Mouse (Mus musculus) frontal cortex, adult (tissue): ENCODE results near the gene 4931406C07Rik.
"Not testable (repeated sequence)": the region's sequence is repeated elsewhere in the genome, so short reads cannot be mapped to it uniquely, and the experiment has no call there.

Experiments used
- ATAC-seq: cut with Nextera tagmentation; 2 replicates; pipeline ENCODE4 v1.9.2; 2017; ENCODE audit warnings: mild to moderate bottlenecking, moderate library complexity, mixed read lengths; ENCODE audit not compliant: low TSS enrichment

Gene 4931406C07Rik

DNA sequence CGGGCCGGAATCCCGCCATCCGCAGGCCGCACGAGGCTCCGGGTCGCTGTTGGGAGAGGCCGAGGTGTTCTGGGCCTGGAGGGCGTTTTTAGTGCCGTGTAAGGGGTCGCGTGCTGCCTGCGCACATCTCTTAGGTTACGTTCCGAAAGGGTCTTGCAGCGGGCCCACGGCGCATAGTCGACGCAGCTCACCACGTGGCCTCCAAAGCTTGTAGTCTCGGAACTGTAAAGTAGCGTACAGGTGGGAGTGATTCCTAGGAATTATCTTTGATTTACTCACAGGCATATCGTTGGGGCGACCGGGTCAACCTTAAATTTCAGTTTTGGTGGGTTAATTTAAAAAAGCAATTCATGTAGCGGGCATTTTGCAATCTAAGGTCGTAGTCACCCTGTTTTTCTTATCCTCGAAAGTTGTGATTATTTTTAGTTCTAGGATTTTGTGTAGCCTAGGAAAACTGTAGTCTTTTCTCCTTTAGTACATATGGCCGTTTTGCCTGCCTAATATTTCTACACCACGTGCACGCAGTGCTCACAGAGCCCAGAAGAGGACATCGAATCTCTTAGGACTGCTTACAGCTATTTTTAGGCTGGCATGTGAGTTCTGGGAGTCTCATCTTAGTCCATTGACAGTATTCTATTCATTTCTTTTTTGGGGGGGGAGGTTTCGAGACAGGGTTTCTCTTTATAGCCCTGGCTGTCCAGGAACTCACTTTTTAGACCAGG, at the start of gene 4931406C07Rik:
Gene 4931406C07Rik (minus strand): TSS at position 51 of the 722 bp plus-strand sequence.
- ATAC-seq: peak; percentile 63

DNA sequence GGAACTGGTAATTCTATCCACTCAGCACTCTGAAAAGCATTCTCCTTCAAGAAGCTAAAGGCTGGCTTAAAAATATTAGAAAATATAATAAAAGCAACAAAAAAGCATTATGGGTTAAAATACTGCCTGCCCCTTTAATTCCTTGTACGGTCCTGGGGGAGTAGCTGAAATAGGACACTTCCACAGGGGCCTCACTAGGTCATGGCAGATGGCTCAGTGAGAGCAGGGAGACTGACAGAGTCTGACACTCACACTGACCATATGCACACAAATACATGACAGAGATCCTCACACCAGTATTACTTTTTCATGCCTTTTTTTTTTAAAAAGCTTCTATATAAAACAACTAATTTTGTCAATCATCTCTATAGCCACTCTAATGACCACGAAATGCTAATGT, 43.7 kb upstream of the 4931406C07Rik start:
- no peak for ATAC-seq

DNA sequence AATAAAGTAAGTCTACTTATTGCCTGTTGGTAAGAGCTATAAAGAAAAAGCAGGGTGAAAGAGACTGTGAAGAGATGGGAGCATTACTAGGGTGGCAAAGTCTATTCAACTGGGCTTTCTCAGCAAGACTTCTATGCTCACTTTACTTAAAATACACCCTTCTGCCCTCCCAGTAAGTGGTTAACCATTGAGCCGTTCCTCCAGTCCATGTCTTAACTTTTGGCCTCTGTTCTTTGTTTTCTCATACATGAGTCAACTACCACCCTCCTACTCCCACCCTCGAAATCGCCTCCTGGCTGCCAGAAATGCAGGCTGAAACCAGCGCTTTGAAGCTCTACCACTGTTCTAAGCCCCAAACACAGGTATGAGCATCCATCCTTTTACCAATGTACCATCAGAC, 31.5 kb upstream of the 4931406C07Rik start:
- ATAC-seq: no peak

DNA sequence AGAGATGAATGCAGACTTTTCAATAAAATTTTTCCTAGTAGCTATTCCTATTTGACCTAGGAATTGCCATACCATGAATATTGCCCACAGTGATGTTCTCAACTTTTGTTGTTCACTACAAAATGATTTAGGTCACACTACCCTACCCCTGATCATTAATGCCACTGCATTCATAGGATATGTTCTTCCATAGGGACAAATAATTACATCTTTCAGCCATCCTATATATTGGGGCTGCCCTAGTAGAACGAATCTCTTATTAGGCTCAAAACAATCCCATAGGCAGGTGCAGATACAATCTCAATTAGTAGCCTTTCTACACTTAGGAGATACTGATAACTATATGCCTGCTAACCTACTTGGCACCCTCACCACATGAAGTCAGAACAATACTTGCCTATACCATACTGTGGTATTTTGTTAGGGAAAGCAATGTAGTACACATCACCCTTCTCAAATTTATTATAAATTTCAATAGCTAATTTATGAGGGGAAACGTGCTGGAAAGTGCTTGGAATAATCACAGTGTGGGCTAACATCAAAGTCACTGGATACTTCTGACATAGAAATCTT, 12.0 kb upstream of the 4931406C07Rik start:
- ATAC-seq: no peak

DNA sequence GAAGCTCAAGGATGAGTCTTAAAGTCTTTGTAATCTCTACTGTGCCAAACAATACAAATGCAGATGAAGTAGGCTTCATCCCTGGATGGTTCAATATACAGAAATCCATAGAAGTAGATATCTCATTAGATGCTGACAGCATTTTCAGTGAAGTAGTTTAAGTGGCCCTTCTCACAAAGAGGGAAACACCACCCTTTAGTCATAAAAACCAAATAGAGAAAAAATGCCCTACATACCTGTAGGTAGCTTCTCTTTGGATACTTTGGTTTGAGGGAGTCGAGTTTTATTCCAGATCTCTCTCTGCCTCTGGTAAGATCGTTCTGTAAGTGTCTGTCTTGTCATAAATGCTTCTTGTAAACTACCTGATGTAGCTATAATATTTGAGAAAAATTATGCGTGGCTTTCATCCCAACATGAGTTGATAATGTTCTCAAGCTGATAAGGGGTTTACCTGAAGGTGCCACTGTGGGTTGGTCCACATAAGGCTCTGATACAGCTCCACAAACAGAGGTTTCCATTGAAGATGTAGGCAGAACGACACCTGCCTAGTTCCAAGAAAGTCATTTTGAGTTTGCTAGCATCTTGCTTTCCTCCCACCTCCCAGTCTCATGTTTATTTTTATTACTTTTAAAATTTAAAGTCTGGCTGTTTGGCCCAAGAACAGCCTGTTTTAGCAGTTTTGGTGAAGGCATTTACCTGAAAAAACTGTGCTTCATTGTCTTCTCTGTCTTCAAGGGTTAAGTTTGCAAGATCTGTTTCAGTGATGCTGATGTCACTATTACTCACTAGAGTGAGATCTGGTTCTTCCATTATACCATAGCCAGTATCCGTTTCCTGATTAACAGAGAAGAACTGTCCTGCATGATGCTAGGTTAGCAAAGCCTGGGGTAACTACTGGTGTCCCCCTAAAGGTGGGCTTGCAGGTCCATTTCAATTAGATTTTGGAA, 11.2 kb upstream of the 4931406C07Rik start:
- peak; percentile 18; the same call in 1 of the 2 replicates for ATAC-seq

DNA sequence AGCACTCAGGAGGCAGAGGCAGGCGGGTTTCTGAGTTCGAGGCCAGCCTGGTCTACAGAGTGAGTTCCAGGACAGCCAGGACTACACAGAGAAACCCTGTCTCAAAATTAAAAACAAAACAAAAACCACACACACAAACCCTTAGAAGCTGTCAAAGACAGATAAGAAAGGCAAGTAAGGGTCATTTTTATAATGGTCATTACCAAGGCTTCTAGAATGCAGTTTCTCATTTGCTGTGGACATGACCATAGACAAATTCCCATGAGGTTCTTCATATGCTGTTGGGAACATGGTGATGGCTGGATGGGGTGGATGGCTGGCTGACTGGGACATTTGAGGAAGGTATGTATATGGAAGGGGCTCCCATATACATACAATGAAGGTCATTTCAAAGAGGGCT, 10.0 kb upstream of the 4931406C07Rik start:
- not testable (repeated sequence) for ATAC-seq

DNA sequence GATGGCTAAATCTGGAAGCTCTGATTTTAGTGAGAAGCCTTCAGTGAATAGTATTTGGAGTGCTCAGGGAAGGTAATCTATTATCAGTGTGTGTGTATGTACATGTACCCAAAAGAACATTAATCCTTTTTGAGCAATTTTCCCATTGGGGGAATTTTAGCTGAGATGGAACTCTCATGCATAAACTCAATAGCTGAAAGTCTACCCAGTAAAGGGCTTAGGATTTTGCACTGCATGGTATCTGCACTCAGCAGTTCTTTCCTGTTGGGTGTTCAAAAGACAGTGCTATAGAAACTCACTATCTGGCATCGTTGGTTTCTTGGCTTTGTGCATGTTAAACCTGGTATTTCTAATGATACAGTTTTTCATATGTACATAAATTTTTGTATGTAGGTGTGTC, 8.4 kb upstream of the 4931406C07Rik start:
- ATAC-seq: no peak

DNA sequence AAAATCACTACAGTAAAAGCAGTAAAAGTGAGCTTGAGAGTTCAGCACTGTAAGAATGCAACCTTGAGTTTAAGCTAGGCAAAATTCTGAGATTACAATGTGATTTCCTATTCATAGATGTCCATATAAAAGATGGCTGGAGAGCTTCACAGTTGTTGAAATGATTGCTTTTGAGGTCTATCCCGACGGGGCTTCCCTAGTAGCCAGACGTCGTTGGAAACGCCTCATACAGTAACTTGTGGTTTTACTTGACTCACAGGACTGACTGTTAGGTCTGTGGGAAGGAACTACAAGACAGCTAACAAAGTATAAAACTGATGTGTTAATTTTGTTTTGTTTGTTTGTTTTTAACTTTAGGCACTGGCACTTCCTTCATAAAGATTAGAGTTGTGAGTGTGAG, 7.4 kb upstream of the 4931406C07Rik start:
- no peak for ATAC-seq

DNA sequence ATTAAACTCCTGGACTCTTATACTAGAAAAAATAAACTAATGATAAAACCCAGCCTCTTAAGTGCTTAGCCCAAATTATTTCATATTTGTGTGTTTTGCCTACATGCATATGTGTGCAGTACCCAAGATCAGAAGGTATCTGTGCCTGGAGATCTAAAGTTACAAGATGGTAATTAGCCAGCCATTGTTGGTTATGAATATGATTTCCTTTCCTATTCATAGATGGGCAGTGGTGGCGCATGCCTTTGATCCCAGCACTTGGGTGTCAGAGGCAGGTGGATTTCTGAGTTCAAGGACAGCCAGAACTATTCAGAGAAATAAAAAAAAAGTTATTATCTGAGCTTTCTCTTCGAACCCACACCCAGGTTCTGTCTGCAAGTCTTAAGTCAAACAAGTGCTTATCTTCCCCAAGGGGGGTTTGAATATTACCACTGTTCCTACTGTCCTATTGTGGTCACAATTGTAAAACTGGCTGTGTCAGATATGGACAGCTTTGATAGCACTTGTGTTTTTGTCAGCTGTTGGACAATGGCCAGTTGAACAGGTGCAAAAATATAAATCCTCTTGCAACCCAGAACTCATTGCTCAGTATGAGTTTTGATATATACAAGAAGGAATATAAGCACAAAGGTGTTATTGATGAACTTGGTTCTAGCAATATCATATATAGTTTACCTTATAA, 5.9 kb upstream of the 4931406C07Rik start:
- no peak for ATAC-seq

DNA sequence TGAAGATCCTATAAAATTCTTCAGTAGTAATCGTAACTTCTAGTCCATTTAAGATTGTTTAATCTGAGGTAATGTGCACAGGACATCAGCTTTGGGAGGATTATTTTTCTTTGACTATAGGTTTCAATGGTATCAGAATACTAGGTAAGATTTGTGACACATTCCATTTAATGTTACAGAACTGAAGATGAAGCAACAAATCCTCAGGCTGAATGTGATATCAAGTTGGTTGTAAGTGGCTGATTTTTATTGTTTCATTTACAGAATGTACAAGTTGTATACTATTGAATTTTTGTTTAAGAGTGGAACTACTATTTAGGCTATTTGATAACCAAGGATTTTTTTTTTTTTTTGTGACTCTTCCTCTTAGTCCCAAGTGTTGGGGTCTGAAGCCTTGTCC, 3.9 kb upstream of the 4931406C07Rik start:
- ATAC-seq: no peak

DNA sequence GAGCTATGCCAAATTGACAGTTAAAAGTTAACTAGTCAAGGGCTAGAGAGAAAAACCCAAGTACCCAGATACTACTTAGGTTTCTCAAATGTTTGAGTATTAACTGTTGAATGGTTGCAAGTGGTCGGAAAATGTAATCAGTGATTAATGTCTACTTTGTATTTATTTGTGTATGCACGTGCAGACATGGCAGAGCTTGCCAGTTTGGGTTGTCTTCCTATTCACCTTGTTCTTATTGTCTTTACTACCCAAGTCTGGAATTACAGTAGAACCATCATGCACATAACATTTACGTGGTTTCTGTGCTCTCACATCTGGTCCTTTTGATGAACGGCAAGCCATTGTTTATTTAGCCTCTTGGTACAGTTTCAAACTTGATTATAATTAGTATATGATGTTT, 3.2 kb upstream of the 4931406C07Rik start:
- no peak for ATAC-seq

DNA sequence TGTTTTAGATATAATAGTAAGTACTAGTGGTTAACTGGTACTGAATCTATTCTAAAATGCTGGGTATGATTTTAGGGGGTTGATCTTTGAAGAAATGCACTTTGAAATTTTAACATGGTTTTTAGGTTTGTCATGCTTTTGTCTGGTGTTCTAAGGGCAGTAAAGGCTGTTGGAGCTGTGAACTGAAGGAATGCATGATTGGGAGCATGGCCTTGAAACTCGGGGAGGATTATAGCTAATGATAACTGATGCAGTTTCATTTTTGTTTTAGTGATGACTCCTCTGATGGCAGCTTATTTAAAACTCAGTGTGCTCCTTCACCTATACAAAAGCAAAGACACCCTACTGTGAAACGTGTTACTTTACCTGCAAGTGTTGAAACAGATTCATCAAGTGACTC, 2.0 kb upstream of the 4931406C07Rik start:
- ATAC-seq: no peak

DNA sequence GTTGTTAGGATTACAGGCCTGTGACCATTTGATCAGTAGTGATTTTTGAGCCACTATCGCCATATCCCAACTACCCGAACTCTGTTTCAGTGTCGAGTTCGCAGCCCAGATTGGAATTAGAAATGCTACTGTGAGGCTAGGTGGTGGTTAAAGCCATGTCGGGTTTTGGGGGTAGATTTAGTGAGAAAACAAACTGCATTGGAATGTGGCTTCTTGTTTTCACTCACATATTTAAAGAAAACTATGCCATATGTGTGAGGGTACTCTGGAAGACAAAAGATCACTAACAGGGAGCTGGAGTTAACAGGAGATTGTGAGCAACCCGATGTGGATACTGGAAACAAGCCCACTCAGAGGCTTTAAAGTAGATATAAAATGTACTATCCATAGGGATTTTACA, 1.0 kb upstream of the 4931406C07Rik start:
- ATAC-seq: no peak

DNA sequence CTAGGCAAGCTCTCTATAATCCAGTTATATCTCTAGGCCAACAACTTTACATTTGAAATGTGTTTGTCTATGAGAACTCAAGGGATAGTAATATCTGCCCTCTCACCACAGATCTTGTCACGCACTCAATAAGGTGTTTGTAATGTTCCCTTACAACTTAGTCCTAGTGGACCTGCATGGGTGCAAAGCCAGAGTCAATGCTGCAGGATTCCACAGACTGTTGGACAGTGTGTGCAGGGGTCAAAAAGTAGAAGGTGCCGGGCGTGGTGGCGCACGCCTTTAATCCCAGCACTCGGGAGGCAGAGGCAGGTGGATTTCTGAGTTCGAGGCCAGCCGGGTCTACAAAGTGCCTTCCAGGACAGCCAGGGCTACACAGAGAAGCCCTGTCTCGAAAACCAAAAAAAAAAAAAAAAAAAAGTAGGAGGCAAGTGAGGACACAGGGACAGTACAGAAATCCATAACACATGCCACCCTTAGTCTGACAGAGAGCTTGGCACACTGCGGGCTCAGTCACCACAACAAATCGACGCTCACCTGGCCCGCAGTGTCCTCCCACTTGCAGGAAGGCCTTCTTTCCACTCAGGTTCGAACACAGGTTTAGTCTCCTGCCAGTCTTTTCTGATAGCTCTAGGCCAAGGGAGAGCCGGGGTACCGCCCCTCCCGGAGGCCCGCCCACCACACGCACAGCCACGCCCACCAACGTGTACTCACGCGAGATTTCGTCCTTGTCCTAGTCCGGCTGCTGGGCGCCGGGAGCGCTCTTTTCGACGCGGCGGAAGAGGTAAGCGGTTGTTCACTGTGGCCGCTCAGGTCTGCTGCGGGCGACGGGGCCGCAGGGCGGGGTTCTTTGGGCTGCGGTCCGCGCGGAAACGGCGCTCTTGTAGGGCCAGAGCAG, 498 bp downstream of the 4931406C07Rik start, which contains the start of gene Taf1d:
Gene Taf1d (plus strand): TSS at position 712 of the 895 bp plus-strand sequence.
- peak; percentile 97 for ATAC-seq

DNA sequence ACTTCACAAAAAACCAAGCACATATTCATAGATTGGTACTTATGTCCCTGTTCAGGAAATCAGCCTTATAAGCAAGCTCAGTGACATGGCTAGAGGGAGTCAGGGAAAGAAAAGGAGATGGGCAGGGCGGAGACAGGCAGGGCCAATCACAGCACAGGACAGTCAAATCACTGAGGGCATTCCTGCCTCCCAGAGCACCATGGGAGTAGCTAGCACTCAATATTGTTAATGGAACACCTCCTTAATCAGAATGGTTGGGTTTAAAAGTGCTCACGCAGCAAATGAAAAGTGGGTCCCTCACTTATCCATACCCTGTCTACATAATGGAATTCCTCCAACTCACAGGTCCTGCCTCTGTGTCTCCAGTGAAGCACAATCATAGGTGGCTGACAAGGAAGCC, 3.4 kb downstream of the 4931406C07Rik start:
- ATAC-seq: no peak

DNA sequence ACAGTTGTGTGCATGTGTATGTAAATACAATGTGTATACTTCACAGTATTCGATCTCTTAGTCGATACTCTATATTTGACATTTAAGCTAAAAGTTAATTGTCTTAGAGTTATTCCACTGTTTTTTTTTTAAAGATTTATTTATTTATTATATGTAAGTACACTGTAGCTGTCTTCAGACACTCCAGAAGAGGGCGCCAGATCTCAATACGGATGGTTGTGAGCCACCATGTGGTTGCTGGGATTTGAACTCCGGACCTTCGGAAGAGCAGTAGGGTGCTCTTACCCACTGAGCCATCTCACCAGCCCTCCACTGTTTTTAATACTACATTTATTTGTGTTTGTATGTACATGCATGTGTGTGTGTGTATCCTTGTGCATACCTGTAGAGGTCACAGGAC, 4.2 kb downstream of the 4931406C07Rik start:
- ATAC-seq: not testable (repeated sequence)

DNA sequence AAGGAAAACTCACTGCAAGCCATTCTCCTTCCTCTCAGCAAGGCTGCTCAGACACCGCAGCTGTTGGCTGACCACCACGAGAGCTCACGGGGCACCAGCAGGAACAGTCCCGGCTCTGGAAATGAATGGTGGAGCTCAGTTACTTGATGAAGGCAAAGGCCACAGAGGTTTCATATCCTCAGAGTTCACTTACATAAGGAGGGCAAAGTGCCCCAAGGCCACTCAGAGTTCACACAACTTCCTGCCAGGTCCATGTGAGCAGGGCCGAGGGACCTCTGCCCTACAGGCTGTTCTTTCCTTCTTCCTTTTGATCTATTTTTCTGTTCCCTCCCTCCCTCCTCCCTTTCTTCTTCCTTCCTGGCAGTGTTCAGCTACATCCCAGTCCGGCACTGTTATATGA, 4.8 kb downstream of the 4931406C07Rik start:
- no peak for ATAC-seq

DNA sequence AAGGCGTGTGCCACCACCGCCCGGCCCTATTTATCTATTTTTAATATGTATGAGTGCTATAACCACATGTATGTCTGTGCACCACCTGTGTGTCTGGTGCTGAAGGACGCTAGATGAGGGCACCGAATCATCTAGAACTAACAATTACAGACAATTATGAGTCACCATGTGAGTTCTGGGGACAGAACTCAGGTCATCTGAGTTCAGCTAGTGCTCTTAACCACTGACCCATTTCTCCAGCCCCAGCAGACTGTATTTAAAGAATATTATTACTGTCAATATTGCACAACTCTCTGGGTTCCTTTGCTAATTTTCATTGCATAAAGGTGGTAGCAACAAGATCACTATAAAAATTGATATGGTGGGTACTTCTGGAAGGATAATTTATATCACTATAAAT, 6.2 kb downstream of the 4931406C07Rik start:
- ATAC-seq: no peak

DNA sequence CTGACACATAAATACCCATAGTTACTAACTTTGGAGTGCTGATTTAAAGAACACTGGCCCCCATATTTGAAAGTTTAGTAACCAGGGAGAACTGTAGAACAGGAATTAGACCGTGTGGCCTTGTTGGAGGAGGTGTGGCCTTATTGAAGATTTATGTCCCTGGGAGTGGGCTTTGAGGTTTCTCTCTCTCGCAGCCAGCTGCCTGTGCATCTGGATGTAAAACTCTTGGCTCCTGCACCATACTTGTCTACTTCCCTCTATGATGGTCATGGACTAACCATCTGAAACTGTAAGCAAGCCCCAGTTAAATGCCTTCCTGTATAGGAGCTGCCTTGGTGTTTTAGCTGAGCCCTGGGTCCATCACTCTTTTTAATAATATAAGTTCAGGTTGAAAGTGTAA, 7.8 kb downstream of the 4931406C07Rik start:
- ATAC-seq: no peak

DNA sequence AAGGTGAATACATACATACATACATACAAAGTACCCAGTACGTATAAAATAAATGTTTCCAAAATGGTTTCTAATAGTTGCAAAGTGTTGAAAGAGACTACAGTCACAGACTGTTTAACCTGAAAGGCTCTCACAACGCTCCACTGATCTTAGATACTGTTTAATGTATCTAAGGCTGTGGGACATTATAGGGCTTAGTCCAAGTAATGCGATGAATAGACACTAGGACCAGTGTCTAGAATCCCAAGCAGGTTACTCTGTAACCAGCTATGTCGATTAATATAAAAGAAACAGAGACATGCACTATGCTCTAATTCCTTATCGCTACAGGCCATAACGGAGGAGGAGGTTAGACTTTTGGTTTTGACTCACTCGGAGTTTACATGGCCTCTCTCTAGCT, 9.1 kb downstream of the 4931406C07Rik start:
- ATAC-seq: no peak

DNA sequence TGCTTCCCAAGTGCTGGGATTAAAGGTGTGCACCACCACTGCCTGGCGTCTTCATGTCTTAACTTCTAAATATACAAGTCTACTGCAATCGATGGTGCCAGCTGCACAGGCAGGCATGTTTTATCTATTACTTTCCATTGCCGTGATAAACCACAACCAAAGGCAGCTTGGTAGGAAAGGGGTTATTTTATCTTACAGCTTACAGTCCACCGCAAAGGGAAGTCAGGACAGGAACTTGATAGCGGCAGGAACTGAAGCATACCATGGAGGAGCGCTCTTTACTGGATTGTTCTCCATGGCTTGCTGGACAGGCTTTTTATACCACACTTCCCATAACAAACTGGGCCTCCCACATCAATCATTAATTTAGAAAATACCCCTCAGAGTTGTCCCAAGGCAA, 17.0 kb downstream of the 4931406C07Rik start:
- no peak for ATAC-seq
